Mouse (Mus musculus) limb, embryonic 15.5 days (tissue): ENCODE data around the gene Enah. TPM values are rescaled to one million over a fixed set of nuclear protein-coding genes. Genes with fewer than 3 reads are reported as not detected.

ENCODE experiments used
- ATAC-seq: fragments of 200-750 bp; cut with Nextera tagmentation; 2 replicates; pipeline ENCODE4 v1.8.0; 2017; ENCODE audit warnings: low read depth, moderate TSS enrichment; ENCODE audit not compliant: insufficient number of reproducible peaks, low FRiP score, low TSS enrichment
- H3K27ac ChIP-seq: fragments of 300-500 bp; sonication (generic); 2 replicates; pipeline ENCODE4 v1.5.1; 2015; ENCODE audit warnings: moderate library complexity, mild to moderate bottlenecking, inconsistent platforms
- H3K27me3 ChIP-seq: fragments of 300-500 bp; sonication (generic); 2 replicates; pipeline ENCODE4 v1.6.1; 2015; ENCODE audit warnings: inconsistent platforms
- H3K36me3 ChIP-seq: fragments of 300-500 bp; sonication (generic); 2 replicates; pipeline ENCODE4 v1.6.1; 2015; ENCODE audit warnings: inconsistent platforms
- H3K4me1 ChIP-seq: fragments of 300-500 bp; sonication (generic); 2 replicates; pipeline ENCODE4 v1.6.1; 2015; ENCODE audit warnings: inconsistent platforms
- H3K4me2 ChIP-seq: fragments of 300-500 bp; sonication (generic); 2 replicates; pipeline ENCODE4 v1.6.1; 2015; ENCODE audit warnings: mild to moderate bottlenecking, inconsistent platforms
- H3K4me3 ChIP-seq: fragments of 300-500 bp; sonication (generic); 2 replicates; pipeline ENCODE4 v1.5.1; 2015; ENCODE audit warnings: mild to moderate bottlenecking, inconsistent platforms
- H3K9ac ChIP-seq: fragments of 300-500 bp; sonication (generic); 2 replicates; pipeline ENCODE4 v1.6.1; 2015; ENCODE audit warnings: inconsistent platforms
- H3K9me3 ChIP-seq: fragments of 300-500 bp; sonication (generic); 2 replicates; pipeline ENCODE4 v1.6.1; 2016; ENCODE audit warnings: inconsistent platforms
- WGBS: fragments of 180-500 bp; shearing (Covaris S2); methylation state at CpG from one replicate; pipeline ENCODE4 v1.1.7; 2015; 5-methylcytosine and 5-hydroxymethylcytosine counted together
- polyA plus RNA-seq: library from polyadenylated mRNA; unstranded; fragments of >200 nt; fragmentation: Nextera tagmentation; extraction: Ambion mirVana; gene quantifications from 2 replicates; pipeline ENCODE4 v1.2.1, GENCODE M21; 2015

Enah gene
- polyA plus RNA-seq, 1 experiment from 2014 or later = 20.8 TPM

DNA sequence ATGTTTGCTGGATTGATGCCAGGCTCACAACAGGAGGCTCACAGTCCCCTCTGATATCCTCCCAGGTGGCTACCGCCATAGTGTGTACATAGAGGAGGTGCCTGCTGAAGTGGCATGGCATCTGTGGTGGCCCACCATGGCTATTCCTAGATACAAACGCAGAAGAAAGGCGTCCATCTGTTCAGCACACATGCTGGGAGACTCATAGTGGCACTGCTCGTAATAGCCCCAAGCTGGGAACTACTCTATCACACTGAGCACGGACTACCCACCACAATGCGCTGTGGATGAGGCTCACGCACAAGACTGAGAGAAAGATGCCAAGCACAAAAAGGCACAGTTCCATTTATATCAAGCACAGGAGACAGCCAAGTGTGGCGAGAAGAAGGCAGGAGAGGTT is 126.1 kb downstream of the Enah start:
- H3K4me1 ChIP-seq = peaks cover 4% of the 10 kb centered on the region; the same call in 1 of the 2 replicates
- no peak overlapping the region for H3K9ac ChIP-seq
- ATAC-seq = no peak
- H3K27ac ChIP-seq = no peak overlapping the region
- WGBS = 70% methylated on average over 8 of the region's 8 CpGs
- no peak overlapping the region for H3K4me3 ChIP-seq
- H3K27me3 ChIP-seq = no peaks in the 10 kb centered on the region
- H3K9me3 ChIP-seq = no peaks in the 10 kb centered on the region
- H3K36me3 ChIP-seq = no peaks in the 10 kb centered on the region
- H3K4me2 ChIP-seq = no peak overlapping the region

DNA sequence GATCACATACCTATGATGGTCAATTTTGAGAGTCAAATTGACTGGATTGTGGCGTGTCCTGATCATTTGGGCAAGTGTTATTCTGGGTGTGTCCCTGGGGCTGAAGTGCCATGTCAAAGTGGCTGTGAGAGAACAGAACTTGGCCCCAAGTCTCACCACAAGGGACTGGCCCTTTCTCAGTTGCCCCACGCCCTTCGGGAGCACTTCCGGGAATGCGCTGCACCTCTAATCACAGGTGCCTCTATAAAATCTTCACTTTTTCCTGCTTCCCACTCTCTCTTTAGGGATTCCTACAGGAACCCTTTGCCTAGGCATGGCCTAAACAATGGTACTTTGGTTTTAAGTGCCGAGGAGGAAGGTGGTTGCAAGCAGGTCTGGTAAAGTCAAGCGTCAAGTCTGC is 130.1 kb downstream of the Enah start:
- Histone ChIP-seq H3K9me3 (no peaks in the 10 kb centered on the region), H3K4me1 (peaks cover 4% of the 10 kb centered on the region; the same call in 1 of the 2 replicates), H3K4me2 (no peak overlapping the region), H3K4me3 (no peak overlapping the region), H3K27me3 (no peaks in the 10 kb centered on the region), H3K9ac (no peak overlapping the region), H3K27ac (no peak overlapping the region), H3K36me3 (no peaks in the 10 kb centered on the region)
- no peak for ATAC-seq
- 84% methylated on average over 7 of the region's 7 CpGs for WGBS

DNA sequence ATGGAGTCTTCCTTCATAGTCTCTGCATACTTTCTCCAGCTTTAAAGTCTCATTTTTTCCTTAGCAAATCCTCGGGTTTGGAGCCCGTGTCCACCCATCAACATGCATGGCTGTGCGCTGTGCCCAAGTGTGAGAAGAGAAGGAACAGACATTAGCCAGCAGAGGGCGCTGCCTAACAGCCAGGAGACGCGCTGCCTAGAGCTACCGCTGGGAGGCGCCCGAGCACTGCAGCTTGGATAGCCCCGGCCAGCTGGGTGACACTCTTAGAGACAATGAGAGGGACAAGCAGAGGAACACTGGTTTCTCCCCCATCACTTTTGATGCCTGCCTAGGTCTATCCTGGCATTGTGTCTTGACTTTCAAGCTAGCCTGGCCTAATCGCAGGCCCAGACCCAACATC is 131.0 kb downstream of the Enah start:
- no peaks in the 10 kb centered on the region for H3K9me3 ChIP-seq
- H3K4me1 ChIP-seq = peaks cover 4% of the 10 kb centered on the region; the same call in 1 of the 2 replicates
- H3K9ac ChIP-seq = no peak overlapping the region
- ATAC-seq = peak; percentile 52
- no peak overlapping the region for H3K4me2 ChIP-seq
- no peaks in the 10 kb centered on the region for H3K36me3 ChIP-seq
- no peak overlapping the region for H3K27ac ChIP-seq
- no peak overlapping the region for H3K4me3 ChIP-seq
- 6% methylated on average over 11 of the region's 11 CpGs for WGBS
- no peaks in the 10 kb centered on the region for H3K27me3 ChIP-seq

DNA sequence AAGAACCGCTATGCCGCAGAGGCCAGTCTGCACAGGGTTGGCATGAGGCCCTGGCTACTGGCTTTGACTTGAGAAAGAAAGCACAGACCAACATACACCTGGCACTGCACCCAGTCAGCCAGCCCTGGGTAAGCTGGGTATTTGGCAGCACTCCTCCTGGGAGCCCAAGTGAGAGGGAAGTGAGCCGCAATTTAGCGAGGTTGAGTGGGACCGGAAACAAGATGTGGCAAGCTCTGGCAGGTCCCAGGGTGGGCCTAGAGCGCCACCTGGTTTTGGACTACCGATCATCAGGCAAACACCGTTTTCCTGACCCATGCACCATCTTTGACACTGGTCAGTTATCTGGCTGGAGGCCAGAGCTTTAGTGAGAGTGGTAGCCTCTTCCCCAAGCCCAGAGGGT is 138.3 kb downstream of the Enah start:
- WGBS = 25% methylated on average over 8 of the region's 8 CpGs
- Histone ChIP-seq H3K27me3 (no peaks in the 10 kb centered on the region), H3K4me1 (peaks cover 10% of the 10 kb centered on the region), H3K9me3 (no peaks in the 10 kb centered on the region), H3K9ac (no peak overlapping the region), H3K27ac (no peak overlapping the region; the same call in 1 of the 2 replicates), H3K36me3 (no peaks in the 10 kb centered on the region), H3K4me3 (no peak overlapping the region), H3K4me2 (peak overlapping the region; percentile 17; the same call in 1 of the 2 replicates)
- ATAC-seq = peak; percentile 50

DNA sequence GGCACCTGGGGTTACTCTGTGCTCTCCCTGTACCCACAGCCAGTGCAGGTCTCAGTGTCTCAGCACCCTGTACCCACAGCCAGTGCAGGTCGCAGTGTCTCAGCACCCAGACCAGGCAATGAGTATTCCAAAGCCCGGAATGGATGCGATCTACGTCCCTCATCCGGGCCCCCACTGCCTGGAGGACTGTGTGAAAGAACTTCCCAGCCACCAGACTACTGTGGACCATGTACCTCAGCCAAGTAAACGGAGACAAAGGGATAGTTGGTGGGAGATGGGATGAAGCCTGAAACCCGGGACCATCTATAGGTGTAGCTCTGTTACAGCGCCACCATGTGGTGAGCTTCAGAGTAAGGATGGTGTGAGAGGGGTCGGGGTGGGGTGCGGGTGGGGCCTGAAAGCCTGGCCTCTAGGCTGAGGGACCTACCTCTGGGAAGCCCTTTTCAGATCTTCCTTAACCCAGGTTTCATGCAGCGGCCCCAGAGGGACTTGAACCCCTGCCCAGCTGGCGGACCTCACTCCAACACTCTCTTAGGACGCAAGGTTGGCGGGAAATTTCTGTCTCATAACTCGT is 139.0 kb downstream of the Enah start:
- WGBS = 52% methylated on average over 15 of the region's 15 CpGs
- Histone ChIP-seq H3K4me3 (no peak overlapping the region), H3K4me2 (peak overlapping the region; percentile 17; the same call in 1 of the 2 replicates), H3K9ac (no peak overlapping the region), H3K4me1 (peaks cover 10% of the 10 kb centered on the region), H3K9me3 (no peaks in the 10 kb centered on the region), H3K27me3 (no peaks in the 10 kb centered on the region), H3K27ac (no peak overlapping the region; the same call in 1 of the 2 replicates), H3K36me3 (no peaks in the 10 kb centered on the region)
- ATAC-seq = no peak

DNA sequence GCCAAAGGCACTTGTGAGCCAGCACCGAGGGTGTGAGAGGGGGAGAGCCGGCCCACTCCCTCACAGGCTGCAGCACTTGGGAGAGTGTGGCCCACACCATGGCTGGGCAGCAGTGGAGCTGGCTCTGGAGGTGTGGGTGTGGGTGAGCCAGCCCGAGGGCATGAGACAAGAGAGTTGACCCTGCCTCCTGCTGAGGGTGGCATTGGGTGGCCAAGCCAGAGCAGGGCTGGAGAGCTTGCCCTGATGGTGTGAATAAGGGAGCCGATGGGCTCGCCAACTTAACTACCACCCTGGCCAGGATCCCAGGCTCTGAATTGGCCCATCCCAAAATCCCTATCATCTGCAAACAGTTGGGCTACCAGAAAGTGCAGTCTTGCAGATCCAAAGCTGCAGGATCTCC is 141.4 kb downstream of the Enah start:
- Histone ChIP-seq H3K36me3 (no peaks in the 10 kb centered on the region), H3K27me3 (no peaks in the 10 kb centered on the region), H3K4me1 (peaks cover 10% of the 10 kb centered on the region), H3K27ac (no peak overlapping the region), H3K9ac (no peak overlapping the region), H3K9me3 (no peaks in the 10 kb centered on the region), H3K4me3 (no peak overlapping the region), H3K4me2 (no peak overlapping the region)
- ATAC-seq = no peak
- 68% methylated on average over 5 of the region's 5 CpGs for WGBS

DNA sequence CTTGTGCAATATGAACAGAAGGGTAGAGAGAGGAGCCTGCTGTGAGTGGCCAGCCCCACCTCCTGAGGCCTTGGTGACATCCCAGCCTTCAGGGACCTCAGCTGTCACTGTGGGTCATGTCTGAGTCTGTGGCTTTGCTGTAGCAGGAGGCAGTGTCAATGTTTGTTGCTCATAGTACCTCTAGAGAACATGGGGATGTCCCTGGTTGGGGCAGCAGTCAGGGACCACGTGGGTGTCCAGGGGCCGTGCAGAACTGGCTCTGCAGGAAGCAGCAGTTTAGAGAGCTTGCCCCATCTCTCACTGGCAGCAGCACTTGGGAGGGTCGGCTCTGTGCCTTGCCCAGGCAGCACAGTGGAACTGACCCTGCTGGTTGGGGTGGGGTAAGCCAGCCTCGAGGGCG is 142.7 kb downstream of the Enah start:
- no peak for ATAC-seq
- H3K36me3 ChIP-seq = no peaks in the 10 kb centered on the region
- H3K27me3 ChIP-seq = no peaks in the 10 kb centered on the region
- no peaks in the 10 kb centered on the region for H3K9me3 ChIP-seq
- H3K9ac ChIP-seq = no peak overlapping the region
- H3K4me1 ChIP-seq = peaks cover 10% of the 10 kb centered on the region
- no peak overlapping the region for H3K4me2 ChIP-seq
- 53% methylated on average over 5 of the region's 5 CpGs for WGBS
- no peak overlapping the region for H3K27ac ChIP-seq
- H3K4me3 ChIP-seq = no peak overlapping the region

DNA sequence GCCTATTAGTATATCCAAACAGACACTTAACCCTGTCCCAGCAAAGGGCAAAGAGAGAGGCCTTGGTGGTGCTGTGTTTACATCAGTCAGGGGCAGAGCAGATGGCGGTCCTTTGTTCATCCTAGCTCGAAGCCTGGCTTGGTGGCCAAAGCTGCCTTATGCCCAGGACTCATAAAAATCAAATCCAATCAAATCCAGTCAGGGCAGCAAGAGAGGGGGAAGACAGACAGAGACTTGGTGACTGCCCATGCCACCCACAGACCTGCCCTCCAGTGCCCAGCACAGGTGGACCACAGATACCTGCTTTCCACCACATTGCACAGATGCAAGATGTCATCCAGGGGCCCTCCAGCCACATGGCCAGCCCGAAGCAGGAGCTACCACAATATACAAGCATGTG is 143.1 kb downstream of the Enah start:
- ATAC-seq = no peak
- Histone ChIP-seq H3K4me1 (peaks cover 7% of the 10 kb centered on the region), H3K27me3 (no peaks in the 10 kb centered on the region), H3K9me3 (no peaks in the 10 kb centered on the region), H3K9ac (no peak overlapping the region), H3K27ac (no peak overlapping the region), H3K4me3 (no peak overlapping the region), H3K36me3 (no peaks in the 10 kb centered on the region), H3K4me2 (no peak overlapping the region)
- 75% methylated on average over 3 of the region's 3 CpGs for WGBS

DNA sequence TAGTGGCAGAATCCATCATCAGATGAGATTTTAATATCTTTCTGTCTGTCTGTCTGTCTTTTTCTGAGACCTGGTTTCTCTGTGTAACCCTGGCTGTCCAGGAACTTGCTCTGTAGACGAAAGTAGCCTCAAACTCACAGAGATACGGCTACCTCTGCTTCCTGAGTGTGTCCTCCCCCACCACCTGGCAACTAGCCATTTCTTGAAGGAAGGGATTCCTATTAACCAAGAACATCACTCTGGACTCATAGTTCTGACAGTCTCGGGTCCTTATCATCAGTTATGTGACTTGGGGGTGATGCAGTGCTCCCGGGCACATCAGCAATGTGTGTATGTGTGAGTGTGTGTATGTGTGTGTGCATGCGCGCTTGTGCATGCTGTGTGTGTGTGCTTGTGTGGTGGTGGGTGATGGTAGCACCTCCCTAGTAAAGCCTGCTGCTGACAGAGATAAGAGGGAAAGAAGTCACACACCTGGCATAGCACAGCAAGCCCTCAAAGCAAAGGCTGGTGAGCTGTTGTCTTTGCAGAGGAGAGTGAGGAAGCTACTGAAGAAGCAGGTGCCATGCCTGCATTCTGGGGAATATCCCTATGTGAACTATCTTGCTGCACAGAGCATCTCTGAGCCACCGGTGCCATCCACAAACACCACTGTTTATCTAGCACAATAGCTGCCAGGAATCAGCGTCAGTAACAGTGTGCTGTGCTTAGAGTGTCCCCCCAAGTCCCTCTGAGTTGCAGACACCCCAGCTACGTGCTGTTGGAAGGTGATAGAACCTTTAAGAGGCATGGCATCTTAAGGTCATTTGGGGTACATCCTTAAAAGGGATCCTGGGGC is 146.5 kb downstream of the Enah start:
- 76% methylated on average over 9 of the region's 9 CpGs for WGBS
- Histone ChIP-seq H3K9me3 (no peaks in the 10 kb centered on the region), H3K4me2 (no peak overlapping the region), H3K27me3 (no peaks in the 10 kb centered on the region), H3K9ac (no peak overlapping the region), H3K4me1 (no peaks in the 10 kb centered on the region), H3K36me3 (no peaks in the 10 kb centered on the region), H3K4me3 (no peak overlapping the region), H3K27ac (no peak overlapping the region)
- no peak for ATAC-seq

DNA sequence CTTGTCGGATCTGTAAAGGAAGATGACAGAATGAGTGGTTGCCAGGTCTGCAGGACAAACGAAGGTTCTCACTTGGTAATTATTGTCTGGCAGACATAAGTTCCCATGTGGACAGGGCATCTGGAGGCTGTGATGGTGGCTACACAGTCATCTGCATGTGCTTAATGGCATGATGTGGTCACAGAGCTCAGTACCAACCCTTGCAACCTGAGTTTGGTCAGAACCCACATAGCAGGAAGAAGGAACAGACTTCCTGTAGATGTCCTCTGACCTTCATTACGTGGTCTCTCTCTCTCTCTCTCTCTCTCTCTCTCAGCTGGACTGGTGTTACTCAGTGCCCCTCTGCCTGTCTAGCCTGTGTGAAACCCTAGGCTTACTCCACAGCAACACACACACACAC is 147.2 kb downstream of the Enah start:
- H3K9ac ChIP-seq = no peak overlapping the region
- H3K4me3 ChIP-seq = no peak overlapping the region
- H3K36me3 ChIP-seq = no peaks in the 10 kb centered on the region
- 75% methylated on average over 3 of the region's 3 CpGs for WGBS
- no peak overlapping the region for H3K4me2 ChIP-seq
- H3K4me1 ChIP-seq = no peaks in the 10 kb centered on the region
- ATAC-seq = no peak
- no peaks in the 10 kb centered on the region for H3K9me3 ChIP-seq
- H3K27me3 ChIP-seq = no peaks in the 10 kb centered on the region
- no peak overlapping the region for H3K27ac ChIP-seq

DNA sequence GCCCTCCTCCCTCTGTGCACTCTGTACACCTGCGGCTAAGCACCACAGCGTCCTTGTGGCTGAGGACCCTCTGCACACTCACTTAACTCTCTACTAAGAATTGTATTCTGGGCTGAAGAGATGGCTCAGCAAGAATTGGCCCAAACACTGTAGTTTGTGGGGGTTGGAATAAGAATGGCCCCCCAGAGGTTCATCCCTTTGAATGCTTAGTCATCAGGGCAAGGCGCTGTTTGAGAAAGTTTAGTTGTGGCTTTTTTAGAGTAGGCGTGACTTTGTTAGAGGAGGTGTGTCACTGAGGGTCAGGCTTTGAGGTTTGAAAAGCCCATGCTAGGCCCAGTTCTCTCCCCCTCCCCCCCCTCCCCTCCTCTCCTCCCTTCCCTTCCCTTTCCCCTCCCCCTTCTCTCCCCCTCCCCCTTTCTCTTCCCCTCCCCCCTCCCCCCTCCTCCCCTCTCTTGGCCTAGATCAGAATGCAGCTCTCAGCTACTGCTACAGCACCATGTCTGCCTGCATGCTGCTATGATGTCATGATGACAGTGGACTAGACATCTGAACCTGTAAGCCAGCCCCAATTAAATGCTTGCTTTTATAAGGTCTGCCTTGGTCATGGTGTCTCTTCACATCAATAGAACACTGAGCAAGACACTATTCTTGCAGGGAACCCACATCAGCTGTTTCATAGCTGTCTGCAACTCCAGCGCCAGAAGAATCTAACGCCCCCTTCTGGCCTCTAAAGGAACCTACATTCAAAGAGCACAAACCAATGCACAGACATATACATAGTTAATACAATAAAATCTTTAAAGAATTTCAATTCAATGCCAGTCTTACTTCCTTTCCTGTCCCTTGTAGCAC is 153.1 kb downstream of the Enah start:
- H3K4me1 ChIP-seq = no peaks in the 10 kb centered on the region; the same call in 1 of the 2 replicates
- no peaks in the 10 kb centered on the region for H3K9me3 ChIP-seq
- H3K9ac ChIP-seq = no peak overlapping the region
- 78% methylated on average over 6 of the region's 6 CpGs for WGBS
- H3K4me2 ChIP-seq = no peak overlapping the region
- no peak for ATAC-seq
- no peaks in the 10 kb centered on the region for H3K36me3 ChIP-seq
- H3K27ac ChIP-seq = no peak overlapping the region
- H3K4me3 ChIP-seq = no peak overlapping the region
- no peaks in the 10 kb centered on the region for H3K27me3 ChIP-seq

DNA sequence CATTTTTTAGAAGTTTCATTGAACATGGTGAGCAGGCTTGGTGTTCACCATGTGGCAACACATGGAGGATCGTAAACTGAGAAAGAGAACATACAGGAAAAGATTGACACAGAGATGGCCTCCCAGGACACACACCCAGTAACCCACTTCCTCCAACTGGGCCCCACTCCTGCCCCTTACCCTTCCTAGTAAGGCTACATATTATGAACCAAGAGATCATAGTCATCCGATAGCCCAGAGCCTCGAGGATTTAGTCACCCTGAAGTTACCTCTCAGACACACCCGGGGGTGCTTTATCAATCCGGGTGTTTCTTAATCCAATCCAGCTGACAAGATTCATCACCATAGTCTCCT is 153.9 kb downstream of the Enah start:
- WGBS = 57% methylated on average over 5 of the region's 5 CpGs
- Histone ChIP-seq H3K4me1 (no peaks in the 10 kb centered on the region; the same call in 1 of the 2 replicates), H3K9ac (no peak overlapping the region), H3K4me2 (no peak overlapping the region), H3K4me3 (no peak overlapping the region), H3K36me3 (no peaks in the 10 kb centered on the region), H3K27me3 (no peaks in the 10 kb centered on the region), H3K9me3 (no peaks in the 10 kb centered on the region), H3K27ac (no peak overlapping the region)
- no peak for ATAC-seq
